Mouse (Mus musculus) CH12.LX (cell line): ENCODE data around the gene Hoxa11. TPM values are rescaled to one million over a fixed set of nuclear protein-coding genes. Genes with fewer than 3 reads are reported as not detected.

Experiments
- polyA plus RNA-seq: library from polyadenylated mRNA; unstranded; fragments of >175 nt; gene quantifications from 2 replicates; pipeline ENCODE4 v1.2.1, GENCODE M21; 2012; ENCODE audit warnings: low read depth; ENCODE audit not compliant: insufficient read length
- total RNA-seq, 2 experiments: library from RNA; depleted of rRNA; stranded (reverse); fragments of 300-350 nt in 1 of 2; fragments of >200 nt in 1 of 2; gene quantifications; 2 replicates each; pipeline ENCODE4 v1.2.3; 2012 to 2014

The Hoxa11 gene
- total and polyA plus RNA-seq, 3 experiments: not detected

Other genes with a start within 250 kb of the Hoxa11 start
- gene Skap2, start 233.3 kb downstream of the Hoxa11 start, total RNA-seq (2012; rRNA removed): 25.8 and 30.2 TPM in 2 replicates
- 51.9 and 61.0 TPM in 2 replicates for gene Skap2, start 233.3 kb downstream of the Hoxa11 start, total RNA-seq (2014; rRNA removed)
- gene Skap2, start 233.3 kb downstream of the Hoxa11 start, polyA plus RNA-seq: 76.1 and 85.9 TPM in 2 replicates
- 1.4 and 1.9 TPM in 2 replicates for gene Hoxa1, start 87.5 kb downstream of the Hoxa11 start, total RNA-seq (2012; rRNA removed)
- gene Hoxa1, start 87.5 kb downstream of the Hoxa11 start, total RNA-seq (2014; rRNA removed): 3.7 and 4.6 TPM in 2 replicates
- gene Hoxa1, start 87.5 kb downstream of the Hoxa11 start, polyA plus RNA-seq: 2.5 and 3.2 TPM in 2 replicates
- not detected in 2 replicates for gene Hoxa2, start 81.0 kb downstream of the Hoxa11 start, total RNA-seq (2012; rRNA removed)
- 0.12 TPM in 1 of 2 replicates, not detected in the other for gene Hoxa2, start 81.0 kb downstream of the Hoxa11 start, total RNA-seq (2014; rRNA removed)
- 0.26 and 0.45 TPM in 2 replicates for gene Hoxa2, start 81.0 kb downstream of the Hoxa11 start, polyA plus RNA-seq
- not detected in 2 replicates for gene 5730596B20Rik, start 68.3 kb downstream of the Hoxa11 start, total RNA-seq (2012; rRNA removed)
- gene 5730596B20Rik, start 68.3 kb downstream of the Hoxa11 start, total RNA-seq (2014; rRNA removed): not detected in 2 replicates
- 0.07 TPM in 1 of 2 replicates, not detected in the other for gene 5730596B20Rik, start 68.3 kb downstream of the Hoxa11 start, polyA plus RNA-seq
- not detected in 2 replicates for gene Hoxa4, start 54.1 kb downstream of the Hoxa11 start, total RNA-seq (2012; rRNA removed)
- not detected in 2 replicates for gene Hoxa4, start 54.1 kb downstream of the Hoxa11 start, total RNA-seq (2014; rRNA removed)
- gene Hoxa4, start 54.1 kb downstream of the Hoxa11 start, polyA plus RNA-seq: 0.19 TPM in 1 of 2 replicates, not detected in the other
- 1.5 TPM in 2 replicates for gene Hoxa5, start 41.2 kb downstream of the Hoxa11 start, total RNA-seq (2012; rRNA removed)
- gene Hoxa5, start 41.2 kb downstream of the Hoxa11 start, total RNA-seq (2014; rRNA removed): 0.83 and 1.2 TPM in 2 replicates
- 3.1 and 4.1 TPM in 2 replicates for gene Hoxa5, start 41.2 kb downstream of the Hoxa11 start, polyA plus RNA-seq
- 1.2 and 2.2 TPM in 2 replicates for gene Hoxa6, start 37.1 kb downstream of the Hoxa11 start, total RNA-seq (2012; rRNA removed)
- gene Hoxa6, start 37.1 kb downstream of the Hoxa11 start, total RNA-seq (2014; rRNA removed): 0.58 and 1.1 TPM in 2 replicates
- gene Hoxa6, start 37.1 kb downstream of the Hoxa11 start, polyA plus RNA-seq: 1.6 and 2.1 TPM in 2 replicates
- 0.25 and 0.38 TPM in 2 replicates for gene Hoxa3, start 32.5 kb downstream of the Hoxa11 start, total RNA-seq (2012; rRNA removed)
- 0.08 TPM in 1 of 2 replicates, not detected in the other for gene Hoxa3, start 32.5 kb downstream of the Hoxa11 start, total RNA-seq (2014; rRNA removed)
- 0.34 and 0.37 TPM in 2 replicates for gene Hoxa3, start 32.5 kb downstream of the Hoxa11 start, polyA plus RNA-seq
- gene Gm28308, start 32.5 kb downstream of the Hoxa11 start, total RNA-seq (2012; rRNA removed): not detected in 2 replicates
- not detected in 2 replicates for gene Gm28308, start 32.5 kb downstream of the Hoxa11 start, total RNA-seq (2014; rRNA removed)
- gene Gm28308, start 32.5 kb downstream of the Hoxa11 start, polyA plus RNA-seq: not detected in 2 replicates
- 0.71 and 1.1 TPM in 2 replicates for gene Hoxa7, start 24.0 kb downstream of the Hoxa11 start, total RNA-seq (2012; rRNA removed)
- gene Hoxa7, start 24.0 kb downstream of the Hoxa11 start, total RNA-seq (2014; rRNA removed): 0.85 and 1.0 TPM in 2 replicates
- gene Hoxa7, start 24.0 kb downstream of the Hoxa11 start, polyA plus RNA-seq: 1.4 TPM in 2 replicates
- gene Hoxa9, start 14.7 kb downstream of the Hoxa11 start, total RNA-seq (2012; rRNA removed): 0.30 and 0.50 TPM in 2 replicates
- gene Hoxa9, start 14.7 kb downstream of the Hoxa11 start, total RNA-seq (2014; rRNA removed): 0.30 and 0.32 TPM in 2 replicates
- 0.47 and 0.97 TPM in 2 replicates for gene Hoxa9, start 14.7 kb downstream of the Hoxa11 start, polyA plus RNA-seq
- 5.2 and 5.7 TPM in 2 replicates for gene Hoxa10, start 5.0 kb downstream of the Hoxa11 start, total RNA-seq (2012; rRNA removed)
- 14.3 and 14.6 TPM in 2 replicates for gene Hoxa10, start 5.0 kb downstream of the Hoxa11 start, total RNA-seq (2014; rRNA removed)
- gene Hoxa10, start 5.0 kb downstream of the Hoxa11 start, polyA plus RNA-seq: 14.3 and 14.5 TPM in 2 replicates
- not detected in 2 replicates for gene Hoxa13, start 15.1 kb upstream of the Hoxa11 start, total RNA-seq (2012; rRNA removed)
- gene Hoxa13, start 15.1 kb upstream of the Hoxa11 start, total RNA-seq (2014; rRNA removed): 0.11 and 0.17 TPM in 2 replicates
- gene Hoxa13, start 15.1 kb upstream of the Hoxa11 start, polyA plus RNA-seq: 0.10 TPM in 1 of 2 replicates, not detected in the other
- gene Evx1, start 67.7 kb upstream of the Hoxa11 start, total RNA-seq (2012; rRNA removed): not detected in 2 replicates
- gene Evx1, start 67.7 kb upstream of the Hoxa11 start, total RNA-seq (2014; rRNA removed): not detected in 2 replicates
- gene Evx1, start 67.7 kb upstream of the Hoxa11 start, polyA plus RNA-seq: not detected in 2 replicates